ENCODE assay signal across 25 mouse cellular contexts in the genomic region with DNA sequence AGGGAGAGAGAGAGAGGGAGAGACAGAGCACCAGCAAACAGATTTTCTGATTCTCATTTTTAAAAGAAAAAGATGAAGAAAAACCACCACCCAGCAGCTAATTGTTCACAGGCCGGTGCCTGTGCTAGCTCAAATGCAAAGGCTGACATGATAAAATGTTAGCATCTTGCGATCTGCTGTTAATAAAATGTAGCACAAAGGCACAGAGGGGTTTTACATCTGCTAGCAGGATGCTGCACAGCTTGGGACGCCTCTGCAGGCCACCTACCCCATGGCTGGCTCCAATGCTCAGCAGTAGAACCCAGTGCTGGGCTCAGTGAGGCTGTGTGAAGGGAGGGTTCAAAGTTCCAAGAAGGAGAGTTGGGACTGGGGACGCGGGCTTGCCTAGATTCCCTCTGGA. TPM values are rescaled to one million over a fixed set of nuclear protein-coding genes. Genes with fewer than 3 reads are reported as not detected.
DNase-seq lines count a peak whose midpoint lies in the region; ATAC-seq and TF ChIP-seq lines count a peak whose summit lies in the region.
"Had no signal": no experiment of that assay in that cellular context is flagged by ENCODE, and none has a peak within 500 bp of the region (broad histone marks: within the 10 kb centered on the region; RNA-seq: fewer than 3 reads in every experiment).

No protein-coding gene starts in this region.

- peak; percentile 47 for DNase-seq in limb, embryonic 14.5 days (ENCODE audit: low spot score)
- DNase-seq in limb, embryonic 10.5 days (ENCODE audit: low spot score) = no peak
- DNase-seq in layer of hippocampus, adult 9-10 months (ENCODE audit: low spot score) = peak; percentile 40
- DNase-seq in frontal cortex, postnatal 36 days (ENCODE audit: low spot score in 2 of 2) = no peak
- no peak for DNase-seq in right cerebral cortex, adult 2 months (ENCODE audit: low spot score in 2 of 2)
- DNase-seq: adrenal gland, postnatal 14 days; cerebellum, adult 18-20 months; cerebellum, postnatal 10 days; embryo, embryonic 11 days; gastrocnemius, postnatal 10 days; heart, postnatal 4 days had no signal

- no peaks in the 10 kb centered on the region for H3K9me3 ChIP-seq in limb, embryonic 14.5 days (ENCODE audit: control insufficient read depth, low read length)
- no peaks in the 10 kb centered on the region for H3K9me3 ChIP-seq in limb, embryonic 10.5 days (replicated peaks)
- H3K9me3 ChIP-seq in embryonic facial prominence, embryonic 15.5 days (replicated peaks) = no peaks in the 10 kb centered on the region
- H3K9me3 ChIP-seq in neural tube, embryonic 14.5 days (ENCODE audit: control insufficient read depth, low read length) = no peaks in the 10 kb centered on the region
- H3K9me3 ChIP-seq in intestine, postnatal 0 days (ENCODE audit: control insufficient read depth) = no peaks in the 10 kb centered on the region
- H3K9me3 ChIP-seq: embryonic facial prominence, embryonic 12.5 days; forebrain, embryonic 10.5 days; forebrain, embryonic 15.5 days; heart, embryonic 13.5 days; hindbrain, embryonic 12.5 days had no signal

- no peak for TF ChIP-seq POLR2A in limb, embryonic 14.5 days (IDR thresholded peaks at IDR 0.05; ENCODE audit: borderline replicate concordance, extremely low read depth, insufficient read depth, insufficient read length)

- H3K4me3 ChIP-seq in limb, embryonic 14.5 days (replicated peaks; ENCODE audit: low read length) = no peak overlapping the region
- no peak overlapping the region for H3K4me3 ChIP-seq in limb, embryonic 10.5 days
- no peak overlapping the region for H3K4me3 ChIP-seq in embryonic facial prominence, embryonic 15.5 days (replicated peaks)
- H3K4me3 ChIP-seq in neural tube, embryonic 14.5 days (ENCODE audit: low read depth, low read length) = no peak overlapping the region
- H3K4me3 ChIP-seq in intestine, postnatal 0 days (ENCODE audit: low read depth, low read length) = no peak overlapping the region
- H3K4me3 ChIP-seq: embryonic facial prominence, embryonic 12.5 days; erythroblast, embryonic 14.5 days; forebrain, embryonic 10.5 days; forebrain, embryonic 15.5 days; heart, embryonic 13.5 days; hindbrain, embryonic 12.5 days had no signal

- WGBS in limb, embryonic 14.5 days = 51% methylated on average over 5 of the region's 5 CpGs
- 68% methylated on average over 5 of the region's 5 CpGs for WGBS in limb, embryonic 10.5 days
- WGBS in embryonic facial prominence, embryonic 15.5 days = 52% methylated on average over 5 of the region's 5 CpGs
- WGBS in neural tube, embryonic 14.5 days = 55% methylated on average over 5 of the region's 5 CpGs
- WGBS in intestine, postnatal 0 days = 60% methylated on average over 5 of the region's 5 CpGs

- H3K27me3 ChIP-seq in limb, embryonic 14.5 days (ENCODE audit: control insufficient read depth, insufficient read depth, low read length) = no peaks in the 10 kb centered on the region
- H3K27me3 ChIP-seq in limb, embryonic 10.5 days (ENCODE audit: low read depth, poor library complexity, severe bottlenecking) = peaks cover 40% of the 10 kb centered on the region
- peaks cover 8% of the 10 kb centered on the region; the same call in 1 of the 2 replicates for H3K27me3 ChIP-seq in embryonic facial prominence, embryonic 15.5 days
- no peaks in the 10 kb centered on the region for H3K27me3 ChIP-seq in neural tube, embryonic 14.5 days (ENCODE audit: control insufficient read depth, insufficient read depth, low read length)
- peaks cover 10% of the 10 kb centered on the region; the same call in 1 of the 2 replicates for H3K27me3 ChIP-seq in intestine, postnatal 0 days (replicated peaks; ENCODE audit: control insufficient read depth, insufficient read depth, low read length)
- H3K27me3 ChIP-seq: forebrain, embryonic 15.5 days had no signal

- no peak overlapping the region for H3K4me2 ChIP-seq in limb, embryonic 14.5 days (replicated peaks; ENCODE audit: low read depth, low read length, severe bottlenecking)
- H3K4me2 ChIP-seq in embryonic facial prominence, embryonic 15.5 days (replicated peaks) = no peak overlapping the region
- no peak overlapping the region for H3K4me2 ChIP-seq in neural tube, embryonic 14.5 days (ENCODE audit: low read depth, low read length)
- no peak overlapping the region for H3K4me2 ChIP-seq in intestine, postnatal 0 days (replicated peaks; ENCODE audit: low read depth)
- H3K4me2 ChIP-seq: embryonic facial prominence, embryonic 12.5 days; forebrain, embryonic 15.5 days; heart, embryonic 13.5 days; hindbrain, embryonic 12.5 days had no signal

- H3K4me1 ChIP-seq in limb, embryonic 14.5 days (ENCODE audit: control insufficient read depth, insufficient read depth, low read length) = peaks cover 7% of the 10 kb centered on the region
- H3K4me1 ChIP-seq in limb, embryonic 10.5 days = peaks cover 26% of the 10 kb centered on the region
- peaks cover 27% of the 10 kb centered on the region for H3K4me1 ChIP-seq in embryonic facial prominence, embryonic 15.5 days
- peaks cover 9% of the 10 kb centered on the region; the same call in 1 of the 2 replicates for H3K4me1 ChIP-seq in neural tube, embryonic 14.5 days (ENCODE audit: control insufficient read depth, insufficient read depth, low read length)
- no peaks in the 10 kb centered on the region for H3K4me1 ChIP-seq in intestine, postnatal 0 days (replicated peaks; ENCODE audit: control insufficient read depth, insufficient read depth, low read length)

- TF ChIP-seq CTCF in intestine, postnatal 0 days (IDR thresholded peaks at IDR 0.05; ENCODE audit: low read depth) = no peak

- H3K27ac ChIP-seq in limb, embryonic 14.5 days (replicated peaks; ENCODE audit: low read depth, low read length) = no peak overlapping the region
- no peak overlapping the region for H3K27ac ChIP-seq in limb, embryonic 10.5 days
- peak overlapping the region; percentile 4 for H3K27ac ChIP-seq in embryonic facial prominence, embryonic 15.5 days (replicated peaks)
- peak overlapping the region; percentile 39; the same call in 1 of the 2 replicates for H3K27ac ChIP-seq in neural tube, embryonic 14.5 days (ENCODE audit: low read depth, low read length)
- no peak overlapping the region for H3K27ac ChIP-seq in intestine, postnatal 0 days (ENCODE audit: low read depth, low read length)
- H3K27ac ChIP-seq: embryonic facial prominence, embryonic 12.5 days; forebrain, embryonic 10.5 days; forebrain, embryonic 15.5 days; heart, embryonic 13.5 days; hindbrain, embryonic 12.5 days had no signal

- H3K9ac ChIP-seq in limb, embryonic 14.5 days (ENCODE audit: low read depth, low read length, severe bottlenecking) = no peak overlapping the region
- H3K9ac ChIP-seq in embryonic facial prominence, embryonic 15.5 days = no peak overlapping the region
- H3K9ac ChIP-seq in neural tube, embryonic 14.5 days (replicated peaks; ENCODE audit: low read depth, low read length) = no peak overlapping the region
- no peak overlapping the region for H3K9ac ChIP-seq in intestine, postnatal 0 days (ENCODE audit: low read depth, low read length)
- H3K9ac ChIP-seq: embryonic facial prominence, embryonic 12.5 days; forebrain, embryonic 15.5 days; heart, embryonic 13.5 days; hindbrain, embryonic 12.5 days had no signal

- ATAC-seq in limb, embryonic 14.5 days (ENCODE audit: low FRiP score, low read depth) = no peak
- no peak for ATAC-seq in embryonic facial prominence, embryonic 15.5 days (ENCODE audit: insufficient number of reproducible peaks, low FRiP score, low TSS enrichment, low read depth)
- no peak for ATAC-seq in neural tube, embryonic 14.5 days (ENCODE audit: low read depth)
- ATAC-seq in intestine, postnatal 0 days = no peak
- ATAC-seq: activated CD4-positive, CD25-positive, alpha-beta regulatory T cell, adult 4 months; forebrain, embryonic 15.5 days; hindbrain, embryonic 16.5 days; inflammation-experienced regulatory T-cells, adult 6 months; Patski had no signal

- H3K36me3 ChIP-seq in limb, embryonic 14.5 days (ENCODE audit: control insufficient read depth, insufficient read depth, low read length) = no peaks in the 10 kb centered on the region
- no peaks in the 10 kb centered on the region for H3K36me3 ChIP-seq in limb, embryonic 10.5 days
- H3K36me3 ChIP-seq in embryonic facial prominence, embryonic 15.5 days = no peaks in the 10 kb centered on the region
- H3K36me3 ChIP-seq in neural tube, embryonic 14.5 days (ENCODE audit: control insufficient read depth, insufficient read depth, low read length) = no peaks in the 10 kb centered on the region
- no peaks in the 10 kb centered on the region for H3K36me3 ChIP-seq in intestine, postnatal 0 days (ENCODE audit: control insufficient read depth, insufficient read depth)
- H3K36me3 ChIP-seq: embryonic facial prominence, embryonic 12.5 days; forebrain, embryonic 10.5 days; forebrain, embryonic 15.5 days; heart, embryonic 13.5 days; hindbrain, embryonic 12.5 days had no signal

RNA-seq across cellular contexts. Expression of gene Dmrtb1, which starts 13.3 kb away (rescaled TPM):
- 0.15 and 0.23 TPM in 2 replicates for polyA plus RNA-seq in limb, embryonic 14.5 days (2012; rRNA removed)
- polyA plus RNA-seq in limb, embryonic 14.5 days (2014; fragmentation: Nextera tagmentation; extraction: Ambion mirVana) = 0.15 and 0.18 TPM in 2 replicates
- polyA plus RNA-seq in limb, embryonic 10.5 days (2016; fragmentation: Nextera tagmentation; extraction: Ambion mirVana) = 0.21 and 0.36 TPM in 2 replicates
- 0.12 and 0.25 TPM in 2 replicates for polyA plus RNA-seq in embryonic facial prominence, embryonic 15.5 days (2015; fragmentation: Nextera tagmentation; extraction: Ambion mirVana)
- 4.5 and 8.1 TPM in 2 replicates for polyA plus RNA-seq in neural tube, embryonic 14.5 days (2014; fragmentation: Nextera tagmentation; extraction: Ambion mirVana)
- not detected in 2 replicates for polyA plus RNA-seq in intestine, postnatal 0 days (2015; fragmentation: Nextera tagmentation; extraction: Ambion mirVana)
- polyA plus RNA-seq: activated CD4-positive, CD25-positive, alpha-beta regulatory T cell, adult 4 months; heart, postnatal 0 days; inflammation-experienced regulatory T-cells, adult 6 months; Patski had no signal

Comparison
In these comparisons a context has a peak if more than half of its experiments do, and no peak if none do; other contexts are left out.
1. DNase-seq: peak in limb, embryonic 14.5 days (single experiment) and layer of hippocampus, adult 9-10 months (single experiment); none in limb, embryonic 10.5 days (single experiment), frontal cortex, postnatal 36 days (0 of 2) and right cerebral cortex, adult 2 months (0 of 2).
2. H3K27ac ChIP-seq: peak in embryonic facial prominence, embryonic 15.5 days (single experiment) and neural tube, embryonic 14.5 days (single experiment); none in limb, embryonic 14.5 days (single experiment), limb, embryonic 10.5 days (single experiment) and intestine, postnatal 0 days (single experiment).